Mouse (Mus musculus) heart, postnatal 0 days (tissue): ENCODE results near the gene Dbn1.

ENCODE experiments used
- CTCF ChIP-seq: IDR thresholded peaks from 2 replicates; pipeline ENCODE4 v1.5.1; 2016; ENCODE audit warnings: antibody characterized with exemption, control low read depth, low read depth
- EP300 ChIP-seq: IDR thresholded peaks from 2 replicates; pipeline ENCODE4 v1.6.1; 2016; ENCODE audit warnings: antibody characterized with exemption, low read depth

- no peak for TF ChIP-seq CTCF
- no peak for TF ChIP-seq EP300
Measured at GRCm38 (mm10) chr13:55504390-55504789, 16.5 kb upstream of the Dbn1 start.
